ENCODE assay signal across 10 mouse cellular contexts in the genomic region with DNA sequence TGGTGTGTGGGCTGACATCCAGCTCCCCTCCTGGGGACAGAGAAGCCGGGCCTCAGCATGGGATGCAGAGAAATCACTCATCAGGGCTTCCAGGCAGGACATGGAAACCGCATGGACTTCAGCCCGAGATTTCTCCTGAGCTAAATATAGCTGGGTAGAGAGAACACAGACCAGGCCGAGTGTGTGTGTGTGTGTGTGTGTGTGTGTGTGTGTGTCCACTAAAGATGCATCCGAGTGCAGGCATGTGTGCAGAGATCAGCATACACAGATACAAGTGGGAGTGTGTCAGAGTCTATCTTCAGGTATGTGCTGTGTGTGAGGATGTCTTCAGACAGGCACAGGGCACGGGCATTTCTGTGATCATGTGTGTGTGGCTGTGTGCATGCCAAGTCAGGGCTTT. TPM values are rescaled to one million over a fixed set of nuclear protein-coding genes. Genes with fewer than 3 reads are reported as not detected.
DNase-seq lines count a peak whose midpoint lies in the region; ATAC-seq and TF ChIP-seq lines count a peak whose summit lies in the region.
"Had no signal": no experiment of that assay in that cellular context is flagged by ENCODE, and none has a peak within 500 bp of the region (broad histone marks: within the 10 kb centered on the region; RNA-seq: fewer than 3 reads in every experiment).

No protein-coding gene starts in this region.

- H3K9ac ChIP-seq in hindbrain, embryonic 16.5 days (ENCODE audit: low read depth, low read length), result no peak overlapping the region
- no peak overlapping the region for H3K9ac ChIP-seq in embryonic facial prominence, embryonic 15.5 days
- H3K9ac ChIP-seq in hindbrain, postnatal 0 days (replicated peaks; ENCODE audit: low read length), result no peak overlapping the region
- no peak overlapping the region for H3K9ac ChIP-seq in forebrain, embryonic 13.5 days

- no peak for ATAC-seq in hindbrain, embryonic 16.5 days
- no peak for ATAC-seq in embryonic facial prominence, embryonic 15.5 days (ENCODE audit: insufficient number of reproducible peaks, low FRiP score, low TSS enrichment, low read depth)
- no peak for ATAC-seq in hindbrain, postnatal 0 days
- no peak for ATAC-seq in forebrain, embryonic 13.5 days

- no peak for TF ChIP-seq CTCF in hindbrain, postnatal 0 days (IDR thresholded peaks at IDR 0.05; ENCODE audit: low read depth)

- H3K4me1 ChIP-seq in hindbrain, embryonic 10.5 days (replicated peaks), result peaks cover 29% of the 10 kb centered on the region
- H3K4me1 ChIP-seq in hindbrain, embryonic 16.5 days (ENCODE audit: control insufficient read depth, insufficient read depth, low read depth, low read length), result no peaks in the 10 kb centered on the region
- peaks cover 24% of the 10 kb centered on the region for H3K4me1 ChIP-seq in embryonic facial prominence, embryonic 15.5 days
- no peaks in the 10 kb centered on the region for H3K4me1 ChIP-seq in hindbrain, postnatal 0 days (ENCODE audit: insufficient read depth, low read length)
- H3K4me1 ChIP-seq in forebrain, embryonic 13.5 days, result peaks cover 6% of the 10 kb centered on the region; the same call in 1 of the 2 replicates

- H3K36me3 ChIP-seq in hindbrain, embryonic 10.5 days, result no peaks in the 10 kb centered on the region
- no peaks in the 10 kb centered on the region for H3K36me3 ChIP-seq in hindbrain, embryonic 16.5 days (ENCODE audit: control insufficient read depth, insufficient read depth, low read length)
- H3K36me3 ChIP-seq in embryonic facial prominence, embryonic 15.5 days, result no peaks in the 10 kb centered on the region
- H3K36me3 ChIP-seq in hindbrain, postnatal 0 days (ENCODE audit: insufficient read depth, low read length), result no peaks in the 10 kb centered on the region
- H3K36me3 ChIP-seq in forebrain, embryonic 13.5 days (ENCODE audit: poor library complexity, severe bottlenecking), result no peaks in the 10 kb centered on the region

- H3K4me3 ChIP-seq in hindbrain, embryonic 10.5 days, result no peak overlapping the region
- H3K4me3 ChIP-seq in hindbrain, embryonic 16.5 days (ENCODE audit: low read length), result no peak overlapping the region
- no peak overlapping the region for H3K4me3 ChIP-seq in embryonic facial prominence, embryonic 15.5 days (replicated peaks)
- no peak overlapping the region for H3K4me3 ChIP-seq in hindbrain, postnatal 0 days (ENCODE audit: low read length)
- H3K4me3 ChIP-seq in forebrain, embryonic 13.5 days, result no peak overlapping the region

- H3K27ac ChIP-seq in hindbrain, embryonic 10.5 days, result 0 out of 2 replicates have a peak overlapping the region, but pooled peaks have one; percentile 16
- H3K27ac ChIP-seq in hindbrain, embryonic 16.5 days (ENCODE audit: low read depth, low read length), result no peak overlapping the region
- H3K27ac ChIP-seq in embryonic facial prominence, embryonic 15.5 days (replicated peaks), result peak overlapping the region; percentile 71
- peak overlapping the region; percentile 45; the same call in 1 of the 2 replicates for H3K27ac ChIP-seq in hindbrain, postnatal 0 days
- H3K27ac ChIP-seq in forebrain, embryonic 13.5 days, result no peak overlapping the region

- 71% methylated on average over 6 of the region's 6 CpGs for WGBS in hindbrain, embryonic 10.5 days
- WGBS in hindbrain, embryonic 16.5 days, result 54% methylated on average over 6 of the region's 6 CpGs
- 41% methylated on average over 6 of the region's 6 CpGs for WGBS in embryonic facial prominence, embryonic 15.5 days
- 47% methylated on average over 6 of the region's 6 CpGs for WGBS in hindbrain, postnatal 0 days
- 79% methylated on average over 6 of the region's 6 CpGs for WGBS in forebrain, embryonic 13.5 days

- DNase-seq in hindbrain, embryonic 10.5 days (ENCODE audit: low spot score), result no peak
- peak; percentile 49 for DNase-seq in 3T3-L1 (ENCODE audit: low read depth, low spot score)
- DNase-seq in hindbrain, postnatal 0 days (ENCODE audit: low spot score), result no peak
- DNase-seq in right cerebral cortex, adult 2 months (ENCODE audit: low spot score in 2 of 2), result no peak
- DNase-seq in left cerebral cortex, adult 8-10 months (ENCODE audit: low spot score in 2 of 2), result no peak
- DNase-seq: adrenal gland, adult 8-10 months; thymus, postnatal 14 days had no signal

- no peak overlapping the region for H3K4me2 ChIP-seq in hindbrain, embryonic 16.5 days (ENCODE audit: low read length)
- H3K4me2 ChIP-seq in embryonic facial prominence, embryonic 15.5 days (replicated peaks), result no peak overlapping the region
- H3K4me2 ChIP-seq in hindbrain, postnatal 0 days (ENCODE audit: low read depth, low read length), result no peak overlapping the region
- no peak overlapping the region for H3K4me2 ChIP-seq in forebrain, embryonic 13.5 days

- no peaks in the 10 kb centered on the region for H3K9me3 ChIP-seq in hindbrain, embryonic 10.5 days
- H3K9me3 ChIP-seq in hindbrain, embryonic 16.5 days (ENCODE audit: control insufficient read depth, low read length), result no peaks in the 10 kb centered on the region
- no peaks in the 10 kb centered on the region for H3K9me3 ChIP-seq in embryonic facial prominence, embryonic 15.5 days (replicated peaks)
- H3K9me3 ChIP-seq in hindbrain, postnatal 0 days (ENCODE audit: low read length), result no peaks in the 10 kb centered on the region
- H3K9me3 ChIP-seq in forebrain, embryonic 13.5 days (replicated peaks), result no peaks in the 10 kb centered on the region

- H3K27me3 ChIP-seq in hindbrain, embryonic 10.5 days (ENCODE audit: insufficient read depth, poor library complexity, severe bottlenecking), result peaks cover 5% of the 10 kb centered on the region; the same call in 1 of the 2 replicates
- no peaks in the 10 kb centered on the region for H3K27me3 ChIP-seq in hindbrain, embryonic 16.5 days (replicated peaks; ENCODE audit: control insufficient read depth, insufficient read depth, low read length)
- H3K27me3 ChIP-seq in embryonic facial prominence, embryonic 15.5 days, result no peaks in the 10 kb centered on the region
- no peaks in the 10 kb centered on the region for H3K27me3 ChIP-seq in hindbrain, postnatal 0 days (ENCODE audit: insufficient read depth, low read length)
- H3K27me3 ChIP-seq in forebrain, embryonic 13.5 days, result 0 out of 2 replicates have a peak, but pooled peaks cover 3% of the 10 kb centered on the region

RNA-seq across cellular contexts. Expression of a gene that starts 25.0 kb away (rescaled TPM):
- polyA plus RNA-seq in hindbrain, embryonic 10.5 days (2016; fragmentation: Nextera tagmentation; extraction: Ambion mirVana), result 9.8 and 11.8 TPM in 2 replicates
- 8.0 and 9.0 TPM in 2 replicates for polyA plus RNA-seq in hindbrain, embryonic 16.5 days (2015; fragmentation: Nextera tagmentation; extraction: Ambion mirVana)
- polyA plus RNA-seq in embryonic facial prominence, embryonic 15.5 days (2015; fragmentation: Nextera tagmentation; extraction: Ambion mirVana), result 43.7 and 46.6 TPM in 2 replicates
- total RNA-seq in hindbrain, postnatal 0 days (2014; rRNA removed), result 4.4 and 8.2 TPM in 2 replicates
- 7.5 and 8.6 TPM in 2 replicates for polyA plus RNA-seq in hindbrain, postnatal 0 days (2015; fragmentation: Nextera tagmentation; extraction: Ambion mirVana)
- 10 to 100 TPM; 13.8 to 24.0 (median 20.6) TPM for total RNA-seq in left cerebral cortex, adult 8-10 months (2022)
- 4.9 and 5.1 TPM in 2 replicates for polyA plus RNA-seq in forebrain, embryonic 13.5 days (2015; fragmentation: Nextera tagmentation; extraction: Ambion mirVana)

RNA-seq across cellular contexts. Expression of a gene that starts 36.8 kb away (rescaled TPM):
- polyA plus RNA-seq in hindbrain, embryonic 10.5 days (2016; fragmentation: Nextera tagmentation; extraction: Ambion mirVana), result 65.8 and 78.4 TPM in 2 replicates
- polyA plus RNA-seq in hindbrain, embryonic 16.5 days (2015; fragmentation: Nextera tagmentation; extraction: Ambion mirVana), result 36.6 and 41.9 TPM in 2 replicates
- 56.7 and 60.1 TPM in 2 replicates for polyA plus RNA-seq in embryonic facial prominence, embryonic 15.5 days (2015; fragmentation: Nextera tagmentation; extraction: Ambion mirVana)
- total RNA-seq in hindbrain, postnatal 0 days (2014; rRNA removed), result 42.3 and 43.2 TPM in 2 replicates
- polyA plus RNA-seq in hindbrain, postnatal 0 days (2015; fragmentation: Nextera tagmentation; extraction: Ambion mirVana), result 24.8 and 25.6 TPM in 2 replicates
- 10 to 100 TPM; 17.6 to 21.2 (median 20.1) TPM for total RNA-seq in left cerebral cortex, adult 8-10 months (2022)
- 54.0 and 54.9 TPM in 2 replicates for polyA plus RNA-seq in forebrain, embryonic 13.5 days (2015; fragmentation: Nextera tagmentation; extraction: Ambion mirVana)

RNA-seq across cellular contexts. Expression of a gene that starts 54.1 kb away (rescaled TPM):
- 374 and 391 TPM in 2 replicates for polyA plus RNA-seq in hindbrain, embryonic 10.5 days (2016; fragmentation: Nextera tagmentation; extraction: Ambion mirVana)
- polyA plus RNA-seq in hindbrain, embryonic 16.5 days (2015; fragmentation: Nextera tagmentation; extraction: Ambion mirVana), result 314 and 364 TPM in 2 replicates
- polyA plus RNA-seq in embryonic facial prominence, embryonic 15.5 days (2015; fragmentation: Nextera tagmentation; extraction: Ambion mirVana), result 337 and 339 TPM in 2 replicates
- total RNA-seq in hindbrain, postnatal 0 days (2014; rRNA removed), result 150 and 155 TPM in 2 replicates
- 366 and 369 TPM in 2 replicates for polyA plus RNA-seq in hindbrain, postnatal 0 days (2015; fragmentation: Nextera tagmentation; extraction: Ambion mirVana)
- 100 to 1,000 TPM; 106 to 147 (median 124) TPM for total RNA-seq in left cerebral cortex, adult 8-10 months (2022)
- polyA plus RNA-seq in forebrain, embryonic 13.5 days (2015; fragmentation: Nextera tagmentation; extraction: Ambion mirVana), result 356 and 364 TPM in 2 replicates

RNA-seq across cellular contexts. Expression of a gene that starts 59.9 kb away (rescaled TPM):
- 7.1 and 8.6 TPM in 2 replicates for polyA plus RNA-seq in hindbrain, embryonic 10.5 days (2016; fragmentation: Nextera tagmentation; extraction: Ambion mirVana)
- polyA plus RNA-seq in hindbrain, embryonic 16.5 days (2015; fragmentation: Nextera tagmentation; extraction: Ambion mirVana), result 25.4 and 27.0 TPM in 2 replicates
- 11.2 and 12.3 TPM in 2 replicates for polyA plus RNA-seq in embryonic facial prominence, embryonic 15.5 days (2015; fragmentation: Nextera tagmentation; extraction: Ambion mirVana)
- total RNA-seq in hindbrain, postnatal 0 days (2014; rRNA removed), result 26.2 and 27.2 TPM in 2 replicates
- 18.9 and 22.1 TPM in 2 replicates for polyA plus RNA-seq in hindbrain, postnatal 0 days (2015; fragmentation: Nextera tagmentation; extraction: Ambion mirVana)
- total RNA-seq in left cerebral cortex, adult 8-10 months (2022), result 100 to 1,000 TPM; 204 to 252 (median 224) TPM
- 14.8 and 17.6 TPM in 2 replicates for polyA plus RNA-seq in forebrain, embryonic 13.5 days (2015; fragmentation: Nextera tagmentation; extraction: Ambion mirVana)

Comparison
In these comparisons a context has a peak if more than half of its experiments do, and no peak if none do; other contexts are left out.
1. H3K27ac ChIP-seq: peak in hindbrain, embryonic 10.5 days (single experiment), embryonic facial prominence, embryonic 15.5 days (single experiment) and hindbrain, postnatal 0 days (single experiment); none in hindbrain, embryonic 16.5 days (single experiment) and forebrain, embryonic 13.5 days (single experiment).